Mouse (Mus musculus): ENCODE data around the gene Med9. TPM values are rescaled to one million over a fixed set of nuclear protein-coding genes. Genes with fewer than 3 reads are reported as not detected.

The Med9 gene
- 10 to 100 TPM; 27.3 to 40.5 TPM for polyA plus RNA-seq (2012; fragmentation: generic; extraction: Trizol)

GRCm38 (mm10) chr11:59947752-59948400 is at the start of gene Med9:
TSS of gene Med9 (plus strand) at chr11:59948206.

GRCm38 (mm10) chr11:59964818-59965217 is 16.8 kb downstream of the Med9 start, which contains the start of gene Rasd1:
TSS of gene Rasd1 (minus strand) at chr11:59964944.

Other genes with a start within 250 kb of the Med9 start
- gene Pld6, start 160.6 kb upstream of the Med9 start, polyA plus RNA-seq (2012; fragmentation: generic; extraction: Trizol) = under 1 TPM in 1 of 2 experiments, not detected in 1; 0.07 TPM
- gene Flcn, start 138.2 kb upstream of the Med9 start, polyA plus RNA-seq (2012; fragmentation: generic; extraction: Trizol) = 10 to 100 TPM in 1 of 2 experiments, 1 to 10 TPM in 1; 5.6 to 21.2 TPM
- gene Nt5m, start 108.8 kb upstream of the Med9 start, polyA plus RNA-seq (2012; fragmentation: generic; extraction: Trizol) = 10 to 100 TPM; 24.9 to 27.3 TPM
- gene Cops3, start 108.4 kb upstream of the Med9 start, polyA plus RNA-seq (2012; fragmentation: generic; extraction: Trizol) = 10 to 100 TPM; 10.2 to 62.6 TPM
- under 1 TPM in 1 of 2 experiments, not detected in 1; 0.09 TPM for gene Rasd1, start 16.7 kb downstream of the Med9 start, polyA plus RNA-seq (2012; fragmentation: generic; extraction: Trizol)
- gene Pemt, start 98.3 kb downstream of the Med9 start, polyA plus RNA-seq (2012; fragmentation: generic; extraction: Trizol) = 10 to 100 TPM; 19.6 to 52.3 TPM
- 10 to 100 TPM; 12.2 to 24.5 TPM for gene Rai1, start 156.8 kb downstream of the Med9 start, polyA plus RNA-seq (2012; fragmentation: generic; extraction: Trizol)